Mouse (Mus musculus): ENCODE results near the gene Fancc. TPM values are rescaled to one million over a fixed set of nuclear protein-coding genes. Genes with fewer than 3 reads are reported as not detected.

Gene Fancc
- total RNA-seq, 2 experiments from 2014 or later, result 5.2 to 7.0 TPM

- DNase-seq, result no peak
Measured at GRCm38 (mm10) chr13:63347639-63348038, 149.4 kb downstream of the Fancc start.

GRCm38 (mm10) chr13:63345476-63346225 lies 151.4 kb downstream of the Fancc start:
- no peak for DNase-seq

GRCm38 (mm10) chr13:63344481-63344880 lies 152.6 kb downstream of the Fancc start:
- DNase-seq, result no peak

- DNase-seq, result no peak
Measured at GRCm38 (mm10) chr13:63342781-63343180, 154.3 kb downstream of the Fancc start.

GRCm38 (mm10) chr13:63339946-63340345 lies 157.1 kb downstream of the Fancc start:
- DNase-seq, result no peak

GRCm38 (mm10) chr13:63337239-63337960 lies 159.7 kb downstream of the Fancc start:
- DNase-seq, result no peak

- no peak for DNase-seq
Measured at GRCm38 (mm10) chr13:63336335-63336734, 160.7 kb downstream of the Fancc start.

GRCm38 (mm10) chr13:63335421-63336134 lies 161.5 kb downstream of the Fancc start:
- no peak for DNase-seq

- peak; percentile 57 for DNase-seq
Measured at GRCm38 (mm10) chr13:63332576-63333300, 164.3 kb downstream of the Fancc start.

- peak; percentile 74 for DNase-seq
Measured at GRCm38 (mm10) chr13:63331379-63331778, 165.7 kb downstream of the Fancc start.

- no peak for DNase-seq
Measured at GRCm38 (mm10) chr13:63330236-63330860, 166.7 kb downstream of the Fancc start.

GRCm38 (mm10) chr13:63326015-63326414 lies 171.1 kb downstream of the Fancc start:
- no peak for DNase-seq

- DNase-seq, result no peak
Measured at GRCm38 (mm10) chr13:63324978-63325848, 171.9 kb downstream of the Fancc start.

GRCm38 (mm10) chr13:63324311-63324710 lies 172.8 kb downstream of the Fancc start:
- no peak for DNase-seq

- no peak for DNase-seq
Measured at GRCm38 (mm10) chr13:63323286-63324075, 173.6 kb downstream of the Fancc start.

- DNase-seq, result no peak
Measured at GRCm38 (mm10) chr13:63322756-63323155, 174.3 kb downstream of the Fancc start.

- DNase-seq, result no peak
Measured at GRCm38 (mm10) chr13:63321689-63322088, 175.4 kb downstream of the Fancc start.

GRCm38 (mm10) chr13:63319814-63320213 lies 177.3 kb downstream of the Fancc start:
- DNase-seq, result no peak

- no peak for DNase-seq
Measured at GRCm38 (mm10) chr13:63317681-63318104, 179.4 kb downstream of the Fancc start.

GRCm38 (mm10) chr13:63316407-63316806 lies 180.7 kb downstream of the Fancc start:
- DNase-seq, result no peak
